Comparison of ENCODE assay signal across 21 mouse cellular contexts in the genomic region with DNA sequence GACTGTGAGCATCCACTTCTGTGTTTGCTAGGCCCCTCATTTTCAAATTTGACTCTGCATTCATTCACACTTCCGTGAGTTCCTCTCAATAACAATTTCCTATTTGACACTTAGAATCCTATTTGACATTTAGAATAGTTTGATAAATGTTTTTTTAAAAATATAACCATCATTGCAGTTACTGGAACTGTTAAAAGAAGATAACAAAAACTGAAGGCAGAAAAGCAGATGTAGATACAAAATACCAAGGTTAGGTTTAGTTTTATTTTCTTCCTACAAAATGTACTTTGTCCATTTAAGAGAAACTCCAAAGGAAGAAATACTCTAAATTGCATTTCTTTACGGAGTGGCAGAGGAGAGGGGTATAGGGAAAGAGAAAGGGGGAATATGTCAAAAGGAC. TPM values are rescaled to one million over a fixed set of nuclear protein-coding genes. Genes with fewer than 3 reads are reported as not detected.
DNase-seq lines count a peak whose midpoint lies in the region; ATAC-seq and TF ChIP-seq lines count a peak whose summit lies in the region.
"Had no signal": no experiment of that assay in that cellular context is flagged by ENCODE, and none has a peak within 500 bp of the region (broad histone marks: within the 10 kb centered on the region; RNA-seq: fewer than 3 reads in every experiment).

No protein-coding gene starts in this region.

- no peak overlapping the region for H3K4me3 ChIP-seq in MEL (ENCODE audit: control insufficient read depth in 1 of 2, insufficient read depth in 1 of 2, low read depth in 2 of 2, low read length in 2 of 2)

- no peaks in the 10 kb centered on the region for H3K79me2 ChIP-seq in MEL (ENCODE audit: control insufficient read depth, insufficient read depth, low read length, poor library complexity)

- TF ChIP-seq EP300 in MEL (IDR thresholded peaks at IDR 0.05; ENCODE audit: low read depth in 1 of 2, low read length in 2 of 2): peak; percentile 62 to 76; a peak in 3 of 4 replicates

- no peak overlapping the region for H3K27ac ChIP-seq in MEL (ENCODE audit: control insufficient read depth, low read depth, low read length)

- H3K36me3 ChIP-seq in MEL (ENCODE audit: control insufficient read depth in 1 of 2, insufficient read depth in 2 of 2, low read length in 2 of 2): peaks cover 27 to 34% of the 10 kb centered on the region in 2 experiments

- H3K27me3 ChIP-seq in MEL (ENCODE audit: control insufficient read depth in 1 of 2, insufficient read depth in 2 of 2, low read length in 2 of 2): no peaks in the 10 kb centered on the region
- H3K27me3 ChIP-seq: CH12.LX, Patski had no signal

- no peaks in the 10 kb centered on the region for H3K9me3 ChIP-seq in MEL (replicated peaks; ENCODE audit: insufficient read depth, low read length)
- H3K9me3 ChIP-seq: G1E had no signal

- peaks cover 16 to 29% of the 10 kb centered on the region in 2 experiments for H3K4me1 ChIP-seq in MEL (ENCODE audit: control insufficient read depth in 1 of 2, insufficient read depth in 2 of 2, low read length in 2 of 2)

- TF ChIP-seq CTCF in MEL (IDR thresholded peaks at IDR 0.05 in 2 of 3, conservative IDR thresholded peaks at IDR 0.05 in 1 of 3; ENCODE audit: control insufficient read depth in 1 of 3, insufficient read depth in 1 of 3, low read depth in 2 of 3, low read length in 3 of 3, poor library complexity in 1 of 3, severe bottlenecking in 1 of 3): no peak

- no peak for TF ChIP-seq POLR2A in MEL (IDR thresholded peaks at IDR 0.05; ENCODE audit: control insufficient read depth in 1 of 2, insufficient read depth in 1 of 2, low read depth in 1 of 2, low read length in 2 of 2, poor library complexity in 1 of 2)

- DNase-seq in MEL (ENCODE audit: low read depth, low spot score): no peak
- DNase-seq: adrenal gland, adult 2 months; adrenal gland, adult 8-10 months; adrenal gland, postnatal 10 days; adrenal gland, postnatal 14 days; adrenal gland, postnatal 25 days; adrenal gland, postnatal 36 days; B cell, adult 2 months; cerebellum, adult 11 months; cerebellum, adult 11-12 months; cerebellum, adult 18-20 months; cerebellum, adult 2 months; cerebellum, adult 8-10 months had no signal

- no peak for ATAC-seq in frontal cortex, adult (ENCODE audit: low TSS enrichment)
- ATAC-seq: activated CD4-positive, CD25-positive, alpha-beta regulatory T cell, adult 4 months; CD4-positive, CD25-positive, alpha-beta regulatory T cell, adult 4 months; Patski had no signal

- no peak for TF ChIP-seq RAD21 in MEL (IDR thresholded peaks at IDR 0.05; ENCODE audit: low read depth, low read length)

- H3K9ac ChIP-seq in MEL (ENCODE audit: control insufficient read depth, low read depth, low read length, poor library complexity, severe bottlenecking): no peak overlapping the region

TF ChIP-seq in MEL, 35 proteins besides CTCF, POLR2A, EP300 and RAD21:
- TF ChIP-seq TCF12 (IDR thresholded peaks at IDR 0.05; ENCODE audit: low read depth, low read length) (peak; percentile 57; the same call in 1 of the 2 replicates), TAL1 (IDR thresholded peaks at IDR 0.05; ENCODE audit: low read length) (no peak)

RNA-seq across cellular contexts. Expression of a gene that starts 37.3 kb away (rescaled TPM):
- total RNA-seq in MEL (2012; rRNA removed): not detected in 2 replicates
- polyA plus RNA-seq in MEL (2012; ENCODE audit: insufficient read depth in 1 of 2, insufficient read length in 2 of 2, low read depth in 1 of 2, low replicate concordance in 2 of 2, missing spikeins in 1 of 2): not detected
- total RNA-seq: adrenal gland, adult 2 months; adrenal gland, adult 8-10 months; adrenal gland, postnatal 14 days; adrenal gland, postnatal 25 days; adrenal gland, postnatal 36 days; adrenal gland, postnatal 4 days; CH12.LX; G1E had no signal
- polyA plus RNA-seq: activated CD4-positive, CD25-positive, alpha-beta regulatory T cell, adult 4 months; adrenal gland, adult 2 months; brain, embryonic 14.5 days; CD4-positive, CD25-positive, alpha-beta regulatory T cell, adult 4 months; cerebellum, adult 2 months; G1E had no signal

RNA-seq across cellular contexts. Expression of a gene that starts 42.5 kb away (rescaled TPM):
- total RNA-seq in MEL (2012; rRNA removed): 20.7 and 23.8 TPM in 2 replicates
- polyA plus RNA-seq in MEL (2012; ENCODE audit: insufficient read depth in 1 of 2, insufficient read length in 2 of 2, low read depth in 1 of 2, low replicate concordance in 2 of 2, missing spikeins in 1 of 2): 100 to 1,000 TPM in 1 of 2 experiments, 10 to 100 TPM in 1; 23.8 to 472 TPM
